Mouse (Mus musculus): Measurements from ENCODE around the gene Nav1. TPM values are rescaled to one million over a fixed set of nuclear protein-coding genes. Genes with fewer than 3 reads are reported as not detected.

The Nav1 gene
- polyA plus RNA-seq, 1 experiment from 2014 or later, result 18.0 TPM

DNA sequence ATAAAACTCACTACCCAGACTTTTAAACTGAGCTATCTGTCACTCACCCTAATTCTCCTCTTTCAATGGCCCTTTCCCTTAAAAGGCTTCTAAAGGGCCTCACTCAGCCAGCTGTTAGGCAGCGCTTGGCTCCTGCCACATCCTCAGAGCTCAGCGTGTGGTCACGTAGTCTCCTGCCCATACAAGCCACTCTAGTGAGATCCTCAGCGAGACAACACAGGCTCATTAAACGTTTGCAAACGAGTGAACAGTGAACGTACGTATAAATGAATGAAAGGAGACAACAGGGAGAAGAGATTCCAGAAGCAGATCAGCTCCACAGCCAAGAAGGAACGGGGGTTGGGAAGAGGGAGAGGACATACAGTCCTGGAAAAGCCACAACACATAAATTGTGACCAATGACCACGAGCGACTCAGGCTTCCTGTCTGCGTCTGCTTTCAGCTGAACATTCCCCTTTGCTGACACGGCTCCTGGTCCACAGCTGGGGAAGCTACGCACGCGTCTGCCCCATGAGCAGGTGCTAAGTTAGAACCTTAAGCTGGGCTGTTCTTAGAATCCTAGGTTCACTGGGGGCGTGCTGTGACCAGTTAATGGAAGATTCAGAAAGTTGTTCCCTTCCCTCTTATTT, 52.3 kb downstream of the Nav1 start:
- no peak overlapping the region for H3K4me3 ChIP-seq (ENCODE audit: low read depth, low read length)
- peaks cover 4% of the 10 kb centered on the region for H3K4me1 ChIP-seq (ENCODE audit: control insufficient read depth, insufficient read depth, low read length)
- no peak overlapping the region; the same call in 1 of the 2 replicates for H3K27ac ChIP-seq (replicated peaks; ENCODE audit: low read depth, low read length)
- 16% methylated on average over 17 of the region's 17 CpGs for WGBS
- no peaks in the 10 kb centered on the region for H3K27me3 ChIP-seq (replicated peaks; ENCODE audit: control insufficient read depth, insufficient read depth, low read length)
- H3K36me3 ChIP-seq (ENCODE audit: control insufficient read depth, insufficient read depth, low read length), result no peaks in the 10 kb centered on the region
- no peak overlapping the region for H3K4me2 ChIP-seq (ENCODE audit: low read depth, low read length)
- ATAC-seq (ENCODE audit: low read depth) (peak; percentile 30; the same call in 1 of the 2 replicates), DNase-seq (ENCODE audit: low spot score) (peak; percentile 77)
- peak overlapping the region; percentile 30; the same call in 1 of the 2 replicates for H3K9ac ChIP-seq (ENCODE audit: low read depth, low read length)
- H3K9me3 ChIP-seq (ENCODE audit: control insufficient read depth, low read length), result no peaks in the 10 kb centered on the region

DNA sequence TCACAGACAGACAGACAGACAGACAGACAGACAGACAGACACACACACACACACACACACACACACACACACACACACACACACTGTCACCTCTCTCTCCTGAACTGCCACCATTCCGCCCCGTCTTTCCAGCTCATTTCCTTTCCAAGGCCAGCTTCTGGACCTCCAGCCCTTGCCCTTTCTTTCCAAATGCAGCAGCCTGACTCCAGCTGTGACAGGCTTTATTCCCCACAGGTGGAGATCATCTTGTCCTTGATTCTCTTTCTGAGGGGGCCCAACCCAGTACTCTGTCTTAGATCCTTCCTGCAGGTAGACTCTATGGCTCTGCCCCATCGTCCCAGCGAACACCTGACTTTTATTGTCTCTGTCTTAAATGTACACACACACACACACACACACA, 53.5 kb downstream of the Nav1 start:
- Histone ChIP-seq H3K27me3 (replicated peaks; ENCODE audit: control insufficient read depth, insufficient read depth, low read length) (no peaks in the 10 kb centered on the region), H3K4me3 (ENCODE audit: low read depth, low read length) (no peak overlapping the region), H3K4me1 (ENCODE audit: control insufficient read depth, insufficient read depth, low read length) (peaks cover 4% of the 10 kb centered on the region), H3K36me3 (ENCODE audit: control insufficient read depth, insufficient read depth, low read length) (no peaks in the 10 kb centered on the region), H3K27ac (replicated peaks; ENCODE audit: low read depth, low read length) (no peak overlapping the region), H3K9ac (ENCODE audit: low read depth, low read length) (no peak overlapping the region), H3K4me2 (ENCODE audit: low read depth, low read length) (no peak overlapping the region), H3K9me3 (ENCODE audit: control insufficient read depth, low read length) (no peaks in the 10 kb centered on the region)
- ATAC-seq (ENCODE audit: low read depth) (no peak), DNase-seq (ENCODE audit: low spot score) (no peak)
- 60% methylated on average over 4 of the region's 4 CpGs for WGBS

DNA sequence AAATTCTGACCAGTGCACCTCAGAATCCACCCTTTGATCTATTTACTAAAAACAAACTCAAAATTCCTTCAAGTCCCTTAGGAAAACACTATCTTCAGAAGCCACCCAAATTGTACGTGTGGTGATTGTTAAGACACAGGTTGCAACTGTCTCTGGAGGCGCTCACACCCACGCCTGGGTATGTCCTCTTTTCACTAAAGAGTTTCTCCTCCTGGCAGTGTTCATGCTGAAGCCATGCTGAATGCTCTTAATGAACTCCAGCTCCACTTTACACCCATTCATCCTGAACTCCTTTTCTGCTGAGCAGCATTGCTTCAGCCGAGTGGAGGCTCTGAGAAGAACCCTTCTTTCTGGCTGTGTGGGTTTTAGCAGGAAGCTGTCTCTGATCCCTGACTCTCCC, 53.9 kb downstream of the Nav1 start:
- no peaks in the 10 kb centered on the region for H3K9me3 ChIP-seq (ENCODE audit: control insufficient read depth, low read length)
- H3K4me2 ChIP-seq (ENCODE audit: low read depth, low read length), result no peak overlapping the region
- no peaks in the 10 kb centered on the region for H3K27me3 ChIP-seq (replicated peaks; ENCODE audit: control insufficient read depth, insufficient read depth, low read length)
- peaks cover 4% of the 10 kb centered on the region for H3K4me1 ChIP-seq (ENCODE audit: control insufficient read depth, insufficient read depth, low read length)
- no peak overlapping the region for H3K9ac ChIP-seq (ENCODE audit: low read depth, low read length)
- H3K4me3 ChIP-seq (ENCODE audit: low read depth, low read length), result no peak overlapping the region
- H3K36me3 ChIP-seq (ENCODE audit: control insufficient read depth, insufficient read depth, low read length), result no peaks in the 10 kb centered on the region
- DNase-seq (ENCODE audit: low spot score) (no peak), ATAC-seq (ENCODE audit: low read depth) (no peak)
- no peak overlapping the region for H3K27ac ChIP-seq (replicated peaks; ENCODE audit: low read depth, low read length)
- 50% methylated on average over 4 of the region's 4 CpGs for WGBS

DNA sequence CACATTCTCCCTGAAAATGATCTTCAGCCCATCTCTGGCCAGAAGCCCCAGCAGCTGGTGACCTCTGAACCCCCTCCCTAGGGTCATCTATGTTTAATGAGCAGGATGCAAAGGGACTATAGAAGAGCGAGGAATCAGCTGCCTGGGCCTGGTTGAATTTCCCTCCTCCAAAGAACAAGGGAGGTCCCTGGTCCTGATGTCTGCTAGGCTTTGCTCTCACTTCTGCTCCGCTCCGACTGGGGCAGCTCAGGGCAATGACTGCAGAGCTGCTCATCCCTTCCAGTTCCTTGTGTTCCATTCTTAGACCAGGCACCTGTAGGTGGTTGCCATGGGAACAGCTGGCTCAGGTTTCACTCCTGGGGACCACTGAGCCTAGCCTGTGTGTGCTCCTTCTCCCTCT, 56.2 kb downstream of the Nav1 start:
- Histone ChIP-seq H3K4me2 (ENCODE audit: low read depth, low read length) (no peak overlapping the region), H3K9ac (ENCODE audit: low read depth, low read length) (no peak overlapping the region), H3K4me1 (ENCODE audit: control insufficient read depth, insufficient read depth, low read length) (peaks cover 4% of the 10 kb centered on the region), H3K27me3 (replicated peaks; ENCODE audit: control insufficient read depth, insufficient read depth, low read length) (no peaks in the 10 kb centered on the region), H3K36me3 (ENCODE audit: control insufficient read depth, insufficient read depth, low read length) (no peaks in the 10 kb centered on the region), H3K9me3 (ENCODE audit: control insufficient read depth, low read length) (no peaks in the 10 kb centered on the region), H3K4me3 (ENCODE audit: low read depth, low read length) (no peak overlapping the region), H3K27ac (replicated peaks; ENCODE audit: low read depth, low read length) (no peak overlapping the region)
- ATAC-seq (ENCODE audit: low read depth), result peak; percentile 72
- WGBS, result 59% methylated on average over 3 of the region's 3 CpGs
- no peak for DNase-seq (ENCODE audit: low spot score)

DNA sequence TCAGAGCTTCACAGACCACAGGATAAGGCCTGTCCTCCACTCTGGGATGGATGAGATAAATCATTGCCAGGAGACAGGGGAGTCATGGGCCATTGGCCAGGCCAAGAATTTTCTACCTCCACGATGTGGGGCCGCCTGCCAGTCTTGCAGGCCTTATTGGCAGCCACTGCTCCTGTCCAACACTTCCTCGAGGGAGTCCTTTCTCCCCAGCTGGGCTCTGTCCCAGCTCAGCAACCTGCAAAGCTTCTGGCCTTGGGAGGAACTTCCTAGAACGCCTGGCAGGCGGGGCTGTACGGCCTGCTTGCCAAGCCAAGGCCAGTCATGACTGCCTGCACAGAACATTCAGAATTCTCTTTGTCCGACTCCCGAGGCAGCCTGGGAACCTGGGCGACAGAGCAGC, 58.3 kb downstream of the Nav1 start:
- no peak overlapping the region for H3K4me2 ChIP-seq (ENCODE audit: low read depth, low read length)
- H3K27me3 ChIP-seq (replicated peaks; ENCODE audit: control insufficient read depth, insufficient read depth, low read length), result no peaks in the 10 kb centered on the region
- ATAC-seq (ENCODE audit: low read depth), result no peak
- H3K4me3 ChIP-seq (ENCODE audit: low read depth, low read length), result no peak overlapping the region
- H3K36me3 ChIP-seq (ENCODE audit: control insufficient read depth, insufficient read depth, low read length), result no peaks in the 10 kb centered on the region
- H3K9ac ChIP-seq (ENCODE audit: low read depth, low read length), result no peak overlapping the region
- no peak overlapping the region for H3K27ac ChIP-seq (replicated peaks; ENCODE audit: low read depth, low read length)
- DNase-seq (ENCODE audit: low spot score), result no peak
- H3K9me3 ChIP-seq (ENCODE audit: control insufficient read depth, low read length), result no peaks in the 10 kb centered on the region
- 66% methylated on average over 9 of the region's 9 CpGs for WGBS
- H3K4me1 ChIP-seq (ENCODE audit: control insufficient read depth, insufficient read depth, low read length), result peaks cover 3% of the 10 kb centered on the region

DNA sequence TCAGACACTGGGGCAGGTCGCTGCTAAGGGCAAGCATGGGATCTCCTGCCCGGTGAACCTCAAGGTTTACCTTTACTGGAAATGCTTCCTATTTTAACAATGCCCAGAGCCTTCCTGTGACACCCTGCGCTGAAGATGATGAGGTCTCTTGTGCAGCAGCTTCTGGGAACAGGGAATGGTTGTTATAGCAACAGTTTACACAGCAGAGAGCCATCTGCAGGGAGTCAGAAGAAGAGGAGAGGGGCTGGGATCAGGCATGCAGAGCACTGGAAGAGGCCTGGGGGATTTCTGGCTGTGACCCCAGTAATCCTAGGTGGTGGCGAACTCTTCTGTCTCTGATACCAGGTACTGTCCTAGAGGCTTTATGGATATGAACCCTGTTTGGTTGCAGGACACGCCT, 61.0 kb downstream of the Nav1 start:
- no peaks in the 10 kb centered on the region for H3K9me3 ChIP-seq (ENCODE audit: control insufficient read depth, low read length)
- WGBS, result 63% methylated on average over 5 of the region's 5 CpGs
- H3K36me3 ChIP-seq (ENCODE audit: control insufficient read depth, insufficient read depth, low read length), result no peaks in the 10 kb centered on the region
- peaks cover 3% of the 10 kb centered on the region for H3K4me1 ChIP-seq (ENCODE audit: control insufficient read depth, insufficient read depth, low read length)
- no peaks in the 10 kb centered on the region for H3K27me3 ChIP-seq (replicated peaks; ENCODE audit: control insufficient read depth, insufficient read depth, low read length)
- no peak overlapping the region for H3K27ac ChIP-seq (replicated peaks; ENCODE audit: low read depth, low read length)
- ATAC-seq (ENCODE audit: low read depth), result 0 out of 2 replicates have a peak, but pooled peaks have one; percentile 10
- no peak overlapping the region for H3K4me2 ChIP-seq (ENCODE audit: low read depth, low read length)
- no peak overlapping the region for H3K4me3 ChIP-seq (ENCODE audit: low read depth, low read length)
- DNase-seq (ENCODE audit: low spot score), result no peak
- no peak overlapping the region for H3K9ac ChIP-seq (ENCODE audit: low read depth, low read length)

DNA sequence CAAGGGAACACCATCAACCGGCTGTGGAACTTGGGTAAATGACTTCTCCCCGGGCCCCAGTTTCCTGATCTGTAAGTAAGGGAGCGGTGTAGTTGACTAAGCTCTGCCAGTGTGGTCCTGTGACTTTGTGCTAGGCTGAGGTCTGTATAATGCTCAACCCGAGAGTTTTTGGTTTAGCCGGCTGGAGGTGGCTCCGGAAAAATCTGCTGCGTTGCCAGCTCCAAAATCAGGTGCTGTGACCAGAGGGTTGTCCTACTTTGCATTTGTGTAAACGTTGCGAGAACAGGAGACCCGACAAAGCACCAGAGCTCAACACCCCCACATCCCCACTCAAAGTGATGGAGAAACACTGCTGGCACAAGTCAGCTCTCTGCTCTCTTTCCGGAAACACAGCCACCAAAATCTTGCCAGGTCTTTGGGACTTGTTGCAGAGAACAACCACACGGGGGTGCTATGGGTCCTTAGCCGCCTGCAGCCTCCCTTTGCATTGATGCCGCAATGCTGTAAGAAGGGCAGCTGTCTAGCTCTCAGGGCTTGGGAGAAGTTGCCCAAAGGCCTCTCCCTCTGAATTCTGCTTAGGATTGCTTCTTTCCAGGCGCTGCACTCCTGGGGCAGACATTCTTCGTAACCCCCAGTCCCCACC, 62.5 kb downstream of the Nav1 start:
- DNase-seq (ENCODE audit: low spot score) (peak; percentile 93), ATAC-seq (ENCODE audit: low read depth) (peak; percentile 28)
- peak overlapping the region; percentile 48; the same call in 1 of the 2 replicates for H3K27ac ChIP-seq (replicated peaks; ENCODE audit: low read depth, low read length)
- no peaks in the 10 kb centered on the region for H3K36me3 ChIP-seq (ENCODE audit: control insufficient read depth, insufficient read depth, low read length)
- H3K9ac ChIP-seq (ENCODE audit: low read depth, low read length), result no peak overlapping the region; the same call in 1 of the 2 replicates
- 38% methylated on average over 16 of the region's 16 CpGs for WGBS
- H3K4me1 ChIP-seq (ENCODE audit: control insufficient read depth, insufficient read depth, low read length), result peaks cover 3% of the 10 kb centered on the region
- H3K27me3 ChIP-seq (replicated peaks; ENCODE audit: control insufficient read depth, insufficient read depth, low read length), result no peaks in the 10 kb centered on the region
- no peak overlapping the region for H3K4me3 ChIP-seq (ENCODE audit: low read depth, low read length)
- no peaks in the 10 kb centered on the region for H3K9me3 ChIP-seq (ENCODE audit: control insufficient read depth, low read length)
- H3K4me2 ChIP-seq (ENCODE audit: low read depth, low read length), result no peak overlapping the region

DNA sequence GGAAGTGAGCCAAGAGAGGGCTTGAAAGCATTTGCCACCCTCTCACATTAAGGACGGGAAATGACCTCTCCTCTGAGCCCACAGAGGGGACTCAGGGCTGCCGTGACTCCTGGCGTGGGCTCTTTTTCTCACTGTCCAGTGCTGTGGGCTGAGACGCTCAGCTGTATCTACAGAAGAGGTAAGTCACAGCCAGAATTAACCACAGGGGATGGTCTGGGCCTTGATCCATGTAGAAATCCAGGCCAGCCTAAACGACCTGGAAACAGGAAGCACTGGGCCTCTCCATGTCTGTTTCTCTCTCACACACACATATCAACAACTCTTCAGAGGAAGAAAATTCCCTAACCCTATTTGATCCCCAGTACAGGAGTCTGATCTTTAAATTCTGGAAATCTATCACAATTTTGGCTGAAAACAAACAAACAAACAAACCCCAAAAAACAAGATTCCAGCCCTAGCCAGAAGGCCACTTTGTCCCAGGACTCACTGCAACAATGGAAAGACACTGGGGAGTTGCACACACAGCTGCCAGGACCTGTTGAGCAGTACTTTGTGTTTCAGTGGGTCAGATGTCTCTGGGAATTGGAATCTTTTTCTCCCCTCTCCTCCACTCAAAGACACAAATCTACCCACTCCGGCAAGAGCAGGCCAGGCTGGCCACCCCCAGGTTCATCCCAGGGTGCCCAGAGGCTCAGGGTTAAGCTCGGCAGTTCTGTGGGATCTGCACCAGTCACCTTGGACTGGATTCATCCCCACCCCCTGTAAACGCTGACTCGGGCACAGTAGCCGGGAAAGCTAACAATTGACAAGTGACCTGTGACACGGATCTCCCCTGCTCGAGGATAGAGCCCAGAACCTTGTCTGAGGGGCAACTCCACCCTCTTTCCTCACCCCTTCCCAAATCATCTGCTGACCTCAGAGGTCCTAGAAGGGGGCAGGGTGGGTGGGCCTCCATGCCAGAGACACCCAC, 64.0 kb downstream of the Nav1 start:
- no peak for ATAC-seq (ENCODE audit: low read depth)
- peak; percentile 23 for DNase-seq (ENCODE audit: low spot score)
- H3K4me2 ChIP-seq (ENCODE audit: low read depth, low read length), result no peak overlapping the region
- H3K4me1 ChIP-seq (ENCODE audit: control insufficient read depth, insufficient read depth, low read length), result peaks cover 3% of the 10 kb centered on the region; the same call in 1 of the 2 replicates
- whole genome bisulfite sequencing, result 45% methylated on average over 12 of the region's 12 CpGs
- H3K27ac ChIP-seq (replicated peaks; ENCODE audit: low read depth, low read length), result no peak overlapping the region
- no peaks in the 10 kb centered on the region for H3K36me3 ChIP-seq (ENCODE audit: control insufficient read depth, insufficient read depth, low read length)
- H3K27me3 ChIP-seq (replicated peaks; ENCODE audit: control insufficient read depth, insufficient read depth, low read length), result no peaks in the 10 kb centered on the region
- no peak overlapping the region for H3K4me3 ChIP-seq (ENCODE audit: low read depth, low read length)
- H3K9ac ChIP-seq (ENCODE audit: low read depth, low read length), result peak overlapping the region; percentile 25; the same call in 1 of the 2 replicates
- H3K9me3 ChIP-seq (ENCODE audit: control insufficient read depth, low read length), result no peaks in the 10 kb centered on the region
